In genomic region chr7:143458963-143459331, GRCm38 (mm10) we compare ENCODE assay signal across 9 mouse cellular contexts. TPM values are rescaled to one million over a fixed set of nuclear protein-coding genes. Genes with fewer than 3 reads are reported as not detected.
DNase-seq lines count a peak whose midpoint lies in the region; ATAC-seq and TF ChIP-seq lines count a peak whose summit lies in the region.
"Had no signal": no experiment of that assay in that cellular context is flagged by ENCODE, and none has a peak within 500 bp of the region (broad histone marks: within the 10 kb centered on the region; RNA-seq: fewer than 3 reads in every experiment).

No protein-coding gene starts in this region.

- no peaks in the 10 kb centered on the region for H3K4me1 ChIP-seq in embryonic fibroblast, embryonic 13.5 days (ENCODE audit: control insufficient read depth, insufficient read depth, low read length)
- H3K4me1 ChIP-seq in intestine, embryonic 14.5 days (replicated peaks; ENCODE audit: control insufficient read depth, insufficient read depth, low read length) = peaks cover 9% of the 10 kb centered on the region
- no peaks in the 10 kb centered on the region for H3K4me1 ChIP-seq in midbrain, postnatal 0 days (ENCODE audit: insufficient read depth, low read length)

- H3K27ac ChIP-seq in left cerebral cortex, adult 2 months = no peak overlapping the region
- H3K27ac ChIP-seq in embryonic fibroblast, embryonic 13.5 days (ENCODE audit: insufficient read depth, low read length) = no peak overlapping the region
- H3K27ac ChIP-seq in intestine, embryonic 14.5 days (ENCODE audit: low read depth) = peak overlapping the region; percentile 58; the same call in 1 of the 2 replicates
- H3K27ac ChIP-seq in midbrain, postnatal 0 days (ENCODE audit: low read depth, low read length) = no peak overlapping the region

- peak overlapping the region; percentile 56 for H3K4me2 ChIP-seq in intestine, embryonic 14.5 days (ENCODE audit: low read length)
- H3K4me2 ChIP-seq in midbrain, postnatal 0 days (ENCODE audit: low read depth, low read length, poor library complexity, severe bottlenecking) = peak overlapping the region; percentile 56

- DNase-seq in left cerebral cortex, adult 2 months (ENCODE audit: extremely low spot score in 1 of 2, low spot score in 2 of 2) = no peak
- DNase-seq in left cerebral cortex, adult 18-20 months (ENCODE audit: low spot score in 2 of 2) = no peak
- no peak for DNase-seq in intestine, embryonic 14.5 days (ENCODE audit: low spot score)
- no peak for DNase-seq in midbrain, postnatal 0 days (ENCODE audit: low spot score)
- DNase-seq in left cerebral cortex, postnatal 14 days (ENCODE audit: low spot score in 2 of 2) = no peak
- DNase-seq in frontal cortex, postnatal 10 days (ENCODE audit: low spot score in 2 of 2) = no peak
- DNase-seq in ovary, postnatal 14 days (ENCODE audit: low spot score) = no peak

- H3K27me3 ChIP-seq in intestine, embryonic 14.5 days (replicated peaks; ENCODE audit: control insufficient read depth, insufficient read depth, low read length) = no peaks in the 10 kb centered on the region
- H3K27me3 ChIP-seq in midbrain, postnatal 0 days (ENCODE audit: insufficient read depth, low read length) = no peaks in the 10 kb centered on the region

- no peak for TF ChIP-seq POLR2A in embryonic fibroblast, embryonic 13.5 days (IDR thresholded peaks at IDR 0.05; ENCODE audit: low read depth, low read length)

- no peak for ATAC-seq in intestine, embryonic 14.5 days (replicated peaks; ENCODE audit: low FRiP score, low TSS enrichment, low read depth)
- ATAC-seq in midbrain, postnatal 0 days (ENCODE audit: low FRiP score) = no peak

- peak overlapping the region; percentile 60 for H3K9ac ChIP-seq in intestine, embryonic 14.5 days (ENCODE audit: low read length)
- H3K9ac ChIP-seq in midbrain, postnatal 0 days (replicated peaks; ENCODE audit: low read length, poor library complexity, severe bottlenecking) = peak overlapping the region; percentile 44; the same call in 1 of the 2 replicates

- WGBS in intestine, embryonic 14.5 days = 24% methylated on average over 38 of the region's 38 CpGs
- 32% methylated on average over 35 of the region's 38 CpGs for WGBS in midbrain, postnatal 0 days

- H3K4me3 ChIP-seq in left cerebral cortex, adult 2 months = peak overlapping the region; percentile 39
- H3K4me3 ChIP-seq in embryonic fibroblast, embryonic 13.5 days (ENCODE audit: insufficient read depth, low read length) = peak overlapping the region; percentile 43; the same call in 1 of the 2 replicates
- peak overlapping the region; percentile 46 for H3K4me3 ChIP-seq in intestine, embryonic 14.5 days (ENCODE audit: low read depth, low read length)
- peak overlapping the region; percentile 44 for H3K4me3 ChIP-seq in midbrain, postnatal 0 days (ENCODE audit: low read depth, low read length)

- no peak for TF ChIP-seq CTCF in left cerebral cortex, adult 2 months (IDR thresholded peaks at IDR 0.05)
- no peak for TF ChIP-seq CTCF in embryonic fibroblast, embryonic 13.5 days (IDR thresholded peaks at IDR 0.05; ENCODE audit: borderline replicate concordance, insufficient read depth, low read length)
- no peak for TF ChIP-seq CTCF in midbrain, postnatal 0 days (IDR thresholded peaks at IDR 0.05)

- intact Hi-C loops in left cerebral cortex, adult 2 months (cut with DNase I) = no loop called here
- intact Hi-C loops in left cerebral cortex, postnatal 14 days (cut with DNase I) = no loop called here

- H3K9me3 ChIP-seq in intestine, embryonic 14.5 days (ENCODE audit: control insufficient read depth, low read length) = peaks cover 20% of the 10 kb centered on the region
- peaks cover 8% of the 10 kb centered on the region; the same call in 1 of the 2 replicates for H3K9me3 ChIP-seq in midbrain, postnatal 0 days (ENCODE audit: low read length)

- H3K36me3 ChIP-seq in intestine, embryonic 14.5 days (ENCODE audit: control insufficient read depth, insufficient read depth, low read length) = peaks cover 4% of the 10 kb centered on the region; the same call in 1 of the 2 replicates
- H3K36me3 ChIP-seq in midbrain, postnatal 0 days (ENCODE audit: insufficient read depth, low read length) = no peaks in the 10 kb centered on the region

RNA-seq across cellular contexts. Expression of gene Cdkn1c, which starts 1.9 kb away (rescaled TPM):
- total RNA-seq in left cerebral cortex, adult 2 months (2021) = 10 to 100 TPM; 10.3 to 10.7 TPM
- 10 to 100 TPM; 11.9 to 13.3 TPM for total RNA-seq in left cerebral cortex, adult 18-20 months (2021)
- 23.8 and 173 TPM in 2 replicates for polyA plus RNA-seq in embryonic fibroblast, embryonic 13.5 days (2011; ENCODE audit: insufficient read length, low read depth, missing spikeins)
- 639 and 672 TPM in 2 replicates for polyA plus RNA-seq in intestine, embryonic 14.5 days (2014; fragmentation: Nextera tagmentation; extraction: Ambion mirVana)
- 107 and 131 TPM in 2 replicates for total RNA-seq in midbrain, postnatal 0 days (2014; rRNA removed)
- polyA plus RNA-seq in midbrain, postnatal 0 days (2015; fragmentation: Nextera tagmentation; extraction: Ambion mirVana) = 111 and 115 TPM in 2 replicates
- 10 to 100 TPM; 14.1 to 14.2 TPM for total RNA-seq in left cerebral cortex, postnatal 14 days (2021)

RNA-seq across cellular contexts. Expression of gene Slc22a18, which starts 14.6 kb away (rescaled TPM):
- total RNA-seq in left cerebral cortex, adult 2 months (2021) = under 1 TPM; 0.58 to 0.81 TPM
- under 1 TPM; 0.68 to 0.86 TPM for total RNA-seq in left cerebral cortex, adult 18-20 months (2021)
- 0.77 and 3.9 TPM in 2 replicates for polyA plus RNA-seq in embryonic fibroblast, embryonic 13.5 days (2011; ENCODE audit: insufficient read length, low read depth, missing spikeins)
- 6.8 and 8.7 TPM in 2 replicates for polyA plus RNA-seq in intestine, embryonic 14.5 days (2014; fragmentation: Nextera tagmentation; extraction: Ambion mirVana)
- total RNA-seq in midbrain, postnatal 0 days (2014; rRNA removed) = 0.33 and 0.47 TPM in 2 replicates
- polyA plus RNA-seq in midbrain, postnatal 0 days (2015; fragmentation: Nextera tagmentation; extraction: Ambion mirVana) = 0.71 and 0.86 TPM in 2 replicates
- under 1 TPM; 0.42 to 0.62 TPM for total RNA-seq in left cerebral cortex, postnatal 14 days (2021)
- total RNA-seq: left cerebral cortex, postnatal 4 days had no signal

RNA-seq across cellular contexts. Expression of gene Phlda2, which starts 44.0 kb away (rescaled TPM):
- not detected for total RNA-seq in left cerebral cortex, adult 2 months (2021)
- not detected for total RNA-seq in left cerebral cortex, adult 18-20 months (2021)
- polyA plus RNA-seq in embryonic fibroblast, embryonic 13.5 days (2011; ENCODE audit: insufficient read length, low read depth, missing spikeins) = not detected in 2 replicates
- 9.2 and 15.3 TPM in 2 replicates for polyA plus RNA-seq in intestine, embryonic 14.5 days (2014; fragmentation: Nextera tagmentation; extraction: Ambion mirVana)
- total RNA-seq in midbrain, postnatal 0 days (2014; rRNA removed) = 10.0 TPM in 1 of 2 replicates, not detected in the other
- polyA plus RNA-seq in midbrain, postnatal 0 days (2015; fragmentation: Nextera tagmentation; extraction: Ambion mirVana) = 0.51 TPM in 1 of 2 replicates, not detected in the other
- total RNA-seq in left cerebral cortex, postnatal 14 days (2021) = not detected
- total RNA-seq: left cerebral cortex, postnatal 4 days had no signal
